Mouse (Mus musculus): ENCODE results near the gene Eps8l3. TPM values are rescaled to one million over a fixed set of nuclear protein-coding genes. Genes with fewer than 3 reads are reported as not detected.
"Not testable (repeated sequence)": the region's sequence is repeated elsewhere in the genome, so short reads cannot be mapped to it uniquely, and the experiment has no call there.

The Eps8l3 gene
- total RNA-seq, 2 experiments from 2014 or later, result not detected

GRCm38 (mm10) chr3:107852786-107853185 is 24.2 kb upstream of the Eps8l3 start:
- DNase-seq (ENCODE audit: low spot score in 2 of 2), result no peak

DNA sequence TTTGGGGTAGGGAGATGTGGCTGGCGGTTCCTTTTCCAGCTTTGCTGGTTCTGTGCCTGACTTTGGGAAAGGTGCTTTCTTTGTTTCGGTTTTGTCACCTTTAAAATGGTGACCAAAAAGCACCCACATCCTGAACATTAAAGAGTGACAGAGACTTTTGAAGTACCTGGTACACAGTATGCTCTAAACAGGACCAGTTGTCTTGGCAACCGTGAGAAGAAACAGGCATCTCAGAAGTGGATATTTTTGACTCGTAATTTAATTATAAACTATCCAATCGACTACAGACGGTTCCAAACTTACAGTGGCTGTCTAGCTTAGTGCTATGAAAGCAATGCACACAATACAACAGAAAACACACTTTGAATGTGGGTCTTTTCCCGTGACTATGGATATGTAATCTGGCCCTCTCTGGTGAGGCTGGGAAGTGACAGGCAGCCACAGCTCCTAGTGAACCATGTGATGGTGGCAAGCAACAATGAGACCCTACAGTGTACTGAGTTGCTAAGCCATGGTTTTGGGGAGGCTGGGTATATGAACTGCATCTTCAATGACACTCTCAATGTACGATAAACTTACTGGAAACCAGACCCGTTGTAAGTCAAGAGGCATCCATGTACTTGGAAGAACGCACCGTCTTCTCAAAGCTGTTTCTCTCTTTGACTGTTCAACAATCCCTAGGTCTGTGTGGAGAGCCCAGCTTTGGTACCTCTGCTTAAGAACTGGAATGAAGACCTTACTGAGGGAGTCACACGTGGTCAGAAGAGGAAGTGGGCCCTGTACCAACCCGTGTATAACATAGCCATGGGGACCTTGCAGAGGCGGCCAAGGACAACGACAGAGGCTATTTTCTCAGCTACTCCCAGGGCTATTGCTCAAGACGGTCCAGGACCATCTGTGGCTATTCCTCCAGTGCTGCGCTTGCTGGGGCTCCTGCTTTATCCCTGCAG is 23.5 kb upstream of the Eps8l3 start:
- DNase-seq (ENCODE audit: low spot score in 2 of 2), result no peak

DNA sequence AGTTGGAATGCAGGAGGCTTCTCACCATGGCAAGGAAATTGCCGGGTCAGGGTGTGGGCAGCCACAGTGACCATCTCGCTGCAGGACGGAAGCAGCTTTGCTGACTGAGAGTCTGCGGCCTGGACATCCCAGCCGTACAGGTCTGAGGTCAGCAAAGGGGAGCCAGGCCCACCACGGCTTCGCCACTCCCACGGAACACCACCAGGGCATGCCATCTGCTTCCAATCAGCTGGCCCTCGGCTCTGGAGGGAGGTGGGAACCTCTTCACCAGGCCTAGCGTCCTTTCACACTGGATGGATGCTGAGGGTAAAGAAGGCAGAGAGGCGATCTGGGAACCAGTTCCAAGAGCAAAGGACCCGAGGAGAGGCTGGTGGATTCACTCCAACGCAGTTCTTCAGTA is 21.7 kb upstream of the Eps8l3 start:
- DNase-seq (ENCODE audit: low spot score in 2 of 2), result no peak

- no peak for DNase-seq (ENCODE audit: low spot score in 2 of 2)
These were observed 19.4 kb upstream of the Eps8l3 start for GRCm38 (mm10) chr3:107857646-107858045.

GRCm38 (mm10) chr3:107861483-107861882 is 15.5 kb upstream of the Eps8l3 start:
- not testable (repeated sequence) for DNase-seq (ENCODE audit: low spot score in 2 of 2)

GRCm38 (mm10) chr3:107862471-107862870 is 14.6 kb upstream of the Eps8l3 start:
- no peak for DNase-seq (ENCODE audit: low spot score in 2 of 2)

DNA sequence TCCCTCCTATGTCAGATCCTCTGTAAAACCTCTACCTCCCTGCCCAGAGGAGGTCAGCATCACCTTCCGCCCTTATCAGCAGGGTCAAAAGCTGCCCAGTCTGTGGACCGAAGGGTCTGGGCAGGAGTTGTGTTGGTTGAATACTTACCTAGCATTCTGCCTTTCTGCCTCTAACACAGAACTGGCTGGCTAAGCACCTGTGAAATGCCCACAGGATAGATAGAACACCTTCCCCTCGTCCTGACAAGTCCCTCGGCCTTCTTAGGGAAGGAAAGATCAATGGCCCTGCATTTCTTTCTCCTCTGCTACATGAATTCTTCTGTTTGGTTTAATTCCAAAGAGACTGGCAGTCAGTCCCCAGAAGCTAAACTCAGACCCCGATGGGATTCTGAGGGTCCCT is 13.6 kb upstream of the Eps8l3 start:
- DNase-seq (ENCODE audit: low spot score in 2 of 2), result no peak

DNA sequence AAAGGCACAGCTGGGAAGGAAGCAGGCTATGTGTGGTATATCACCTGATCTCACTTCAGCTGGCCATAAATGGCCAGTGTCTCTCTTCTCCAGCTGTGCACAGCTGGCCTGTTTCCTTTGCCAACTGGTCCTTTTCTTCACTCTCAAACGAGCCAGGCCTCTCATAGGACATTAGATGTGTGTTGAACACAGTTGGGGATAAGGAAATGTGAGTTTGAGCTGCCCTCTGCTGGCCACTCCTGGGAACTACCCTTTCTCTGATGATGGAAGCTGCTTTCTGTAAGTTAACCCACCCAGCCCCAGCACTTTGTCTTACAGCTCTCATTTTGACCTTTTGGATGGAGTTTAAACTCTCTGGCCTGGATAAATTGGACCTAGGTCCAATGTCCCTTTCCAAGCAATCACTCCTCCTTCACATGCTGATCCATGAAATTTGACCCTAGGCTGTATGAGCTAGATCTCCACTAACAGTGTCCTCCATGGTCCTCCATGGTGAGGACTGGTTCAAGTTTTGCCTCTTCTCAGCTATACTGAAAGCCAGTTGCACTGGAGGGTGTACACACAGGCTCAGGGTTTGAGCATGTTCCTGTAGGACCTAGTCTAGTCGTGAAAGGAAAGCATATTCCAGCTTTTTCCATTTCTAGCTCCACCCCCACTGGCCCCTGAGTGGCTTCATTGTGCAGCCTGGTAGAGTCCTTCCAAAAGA is 13.0 kb upstream of the Eps8l3 start:
- DNase-seq (ENCODE audit: low spot score in 2 of 2), result peak; percentile 86

DNA sequence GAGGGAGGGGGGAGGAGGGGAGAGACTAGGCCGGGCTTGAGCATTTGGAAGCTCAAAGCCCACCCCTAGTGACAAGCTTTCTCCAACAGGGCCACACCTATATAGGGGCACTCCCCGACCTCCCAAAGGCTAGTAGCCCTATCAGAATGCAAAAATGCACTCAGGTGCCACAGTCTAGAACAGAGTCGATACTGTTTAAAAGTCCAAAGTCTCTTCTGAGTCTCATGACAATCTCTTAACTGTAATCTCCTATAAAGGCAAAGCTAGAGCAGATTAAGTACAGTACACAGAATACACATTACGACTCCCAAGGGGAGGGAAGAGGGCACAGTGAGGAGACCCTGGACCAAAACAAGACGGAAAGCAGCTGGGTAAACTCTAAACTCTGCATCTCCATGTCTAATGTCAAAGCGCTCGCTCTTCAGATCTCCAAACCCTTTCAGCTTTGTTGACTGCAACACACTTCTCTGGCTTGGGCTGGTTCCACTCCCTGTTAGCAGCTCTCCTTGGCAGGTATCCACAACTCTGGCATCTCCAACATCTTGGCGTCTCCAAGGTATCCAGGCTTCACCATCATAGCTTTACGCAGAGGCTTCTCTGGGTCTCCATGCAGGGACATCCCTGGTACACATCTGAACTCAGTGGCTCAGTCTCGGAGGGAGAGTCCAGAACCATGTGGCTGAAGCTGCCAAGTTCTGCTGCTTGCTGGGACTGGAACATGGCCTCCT is 11.5 kb upstream of the Eps8l3 start:
- DNase-seq (ENCODE audit: low spot score in 2 of 2), result no peak

DNA sequence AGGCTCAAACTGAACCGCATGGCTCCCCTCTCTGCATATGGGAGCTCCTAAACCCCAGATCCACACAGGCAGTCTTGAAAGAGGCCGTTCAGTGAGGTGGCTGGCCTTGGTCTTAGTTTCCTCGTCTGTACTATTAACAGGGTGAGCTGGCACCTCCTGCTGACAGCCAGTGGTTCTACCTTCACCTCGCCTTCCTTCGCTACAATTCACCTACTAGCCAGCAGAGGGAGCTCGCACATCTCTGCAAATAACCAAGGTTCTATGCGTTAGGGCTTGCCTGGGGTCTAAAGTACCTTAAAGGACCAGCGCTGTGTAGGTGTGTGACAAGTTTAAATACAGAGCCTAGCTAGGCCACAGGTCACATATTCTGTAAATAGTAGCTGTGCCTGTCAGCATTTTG is 9.9 kb upstream of the Eps8l3 start:
- DNase-seq (ENCODE audit: low spot score in 2 of 2), result peak; percentile 79 to 82

DNA sequence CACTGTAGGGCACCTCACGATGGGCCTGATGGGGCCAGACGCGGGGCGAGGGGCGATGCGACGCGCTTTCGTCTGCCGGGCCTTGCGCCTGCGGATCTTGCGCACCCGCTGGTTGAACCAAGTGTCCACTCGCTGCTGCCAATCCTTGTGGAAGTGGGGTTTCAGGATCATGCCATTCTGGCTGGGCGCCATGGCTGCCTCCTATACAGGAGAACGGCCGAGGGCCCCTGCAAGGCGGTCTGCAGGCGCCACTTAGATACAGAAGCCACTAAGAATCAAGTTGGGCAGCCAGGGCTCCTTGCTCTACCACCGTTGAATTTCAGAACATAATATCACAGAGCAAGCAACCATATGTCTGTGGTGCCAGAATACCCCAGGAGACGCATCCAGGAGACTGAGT is 8.6 kb upstream of the Eps8l3 start:
- no peak for DNase-seq (ENCODE audit: low spot score in 2 of 2)

- no peak for DNase-seq (ENCODE audit: low spot score in 2 of 2)
These were observed 7.9 kb upstream of the Eps8l3 start for GRCm38 (mm10) chr3:107869097-107869496.

DNA sequence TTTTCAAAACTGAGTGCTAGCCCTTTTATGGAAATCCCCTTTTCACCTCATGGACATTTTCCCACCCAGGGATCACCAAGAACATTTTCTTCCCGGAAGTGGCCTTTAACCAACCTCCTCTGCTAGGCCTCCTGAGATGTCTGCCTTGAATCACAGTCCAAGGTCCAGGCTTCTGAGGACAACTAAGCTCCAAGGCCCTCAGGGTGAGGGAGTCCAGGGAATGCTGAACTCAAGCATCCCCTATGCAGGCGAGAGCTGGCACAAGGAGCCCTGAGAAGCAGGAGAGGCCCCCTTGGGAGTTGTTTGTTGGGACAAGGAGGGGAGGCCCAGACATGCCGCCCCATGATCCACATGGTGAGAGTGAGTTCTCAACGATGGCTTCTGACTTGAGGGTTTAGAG is 7.1 kb upstream of the Eps8l3 start:
- no peak for DNase-seq (ENCODE audit: low spot score in 2 of 2)

- DNase-seq (ENCODE audit: low spot score in 2 of 2), result no peak
These were observed 3.4 kb upstream of the Eps8l3 start for GRCm38 (mm10) chr3:107873335-107874251.

GRCm38 (mm10) chr3:107875231-107875630 is 1.8 kb upstream of the Eps8l3 start:
- DNase-seq (ENCODE audit: low spot score in 2 of 2), result no peak

DNA sequence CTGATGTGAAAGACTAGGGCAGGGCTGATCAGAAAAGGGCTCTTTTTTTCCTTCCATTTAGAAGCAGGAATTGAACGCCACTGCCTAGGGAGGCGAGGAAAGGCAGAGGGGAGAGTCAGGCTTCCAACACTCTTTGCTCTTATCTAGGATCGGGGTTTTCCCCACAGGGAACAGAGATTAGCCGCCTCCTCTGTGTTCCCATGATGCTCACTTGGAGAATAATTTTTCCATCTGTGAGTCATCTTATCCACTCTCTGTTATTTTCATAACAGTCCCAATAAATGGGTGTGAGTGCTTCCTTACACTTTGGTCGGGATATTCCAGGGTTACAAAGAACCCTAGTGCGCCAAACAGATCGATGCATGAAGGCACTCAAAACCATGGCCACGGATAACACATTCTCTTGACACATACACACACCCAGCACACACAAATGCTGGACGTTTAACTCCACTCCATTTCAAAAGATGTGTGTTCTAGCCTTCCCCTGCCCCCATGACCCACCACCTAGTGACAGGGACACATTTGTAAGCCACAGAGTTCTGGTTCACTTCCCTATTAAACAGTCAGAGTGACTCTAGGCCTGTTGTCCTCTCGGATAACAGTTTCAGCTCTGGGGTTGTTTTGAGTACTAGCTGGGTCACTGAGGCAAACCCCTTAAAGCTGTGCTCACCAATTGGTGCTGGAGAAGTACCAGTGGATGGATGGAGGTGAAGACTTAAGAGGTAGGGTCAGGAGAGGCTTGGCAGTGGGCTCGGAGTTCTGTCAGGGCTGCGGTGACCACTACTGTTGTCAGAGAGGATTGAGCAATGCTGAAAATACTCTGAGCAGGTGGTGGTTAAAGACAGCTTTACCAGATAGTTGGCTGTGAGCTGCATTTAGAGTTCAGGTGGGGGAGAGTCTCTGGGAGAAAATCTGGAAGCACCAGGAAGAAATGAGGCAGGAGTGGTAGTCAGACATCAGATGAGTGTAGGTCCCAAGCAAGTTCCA is 1.0 kb downstream of the Eps8l3 start:
- DNase-seq (ENCODE audit: low spot score in 2 of 2), result no peak

- no peak for DNase-seq (ENCODE audit: low spot score in 2 of 2)
These were observed 10.9 kb downstream of the Eps8l3 start for GRCm38 (mm10) chr3:107887674-107888495.

- not testable (repeated sequence) for DNase-seq (ENCODE audit: low spot score in 2 of 2)
These were observed 12.2 kb downstream of the Eps8l3 start for GRCm38 (mm10) chr3:107889236-107889635.
